Comparison of ENCODE assay signal across 8 mouse cellular contexts in genomic region chr9:50462494-50463204, GRCm38 (mm10). TPM values are rescaled to one million over a fixed set of nuclear protein-coding genes. Genes with fewer than 3 reads are reported as not detected.
DNase-seq lines count a peak whose midpoint lies in the region; ATAC-seq and TF ChIP-seq lines count a peak whose summit lies in the region.

No protein-coding gene starts in this region.

- 0 out of 2 replicates have a peak overlapping the region, but pooled peaks have one; percentile 11 for H3K9ac ChIP-seq in embryonic facial prominence, embryonic 12.5 days
- peak overlapping the region; percentile 61; the same call in 1 of the 2 replicates for H3K9ac ChIP-seq in heart, embryonic 12.5 days
- H3K9ac ChIP-seq in kidney, embryonic 14.5 days (ENCODE audit: low read depth, low read length): 0 out of 2 replicates have a peak overlapping the region, but pooled peaks have one; percentile 28
- H3K9ac ChIP-seq in liver, embryonic 12.5 days: peak overlapping the region; percentile 46
- H3K9ac ChIP-seq in stomach, embryonic 15.5 days: no peak overlapping the region

- no peak for TF ChIP-seq POLR2A in myocyte (IDR thresholded peaks at IDR 0.05; ENCODE audit: insufficient read length, low read depth)

- peak; percentile 89 for DNase-seq in CD4-positive, CD25-positive, alpha-beta regulatory T cell, adult 2 months (ENCODE audit: low read depth, low spot score)
- DNase-seq in adrenal gland, postnatal 25 days: peak; percentile 79

- H3K9me3 ChIP-seq in embryonic facial prominence, embryonic 12.5 days: no peaks in the 10 kb centered on the region
- no peaks in the 10 kb centered on the region for H3K9me3 ChIP-seq in heart, embryonic 12.5 days (replicated peaks)
- no peaks in the 10 kb centered on the region for H3K9me3 ChIP-seq in kidney, embryonic 14.5 days (ENCODE audit: control insufficient read depth, low read length)
- no peaks in the 10 kb centered on the region for H3K9me3 ChIP-seq in liver, embryonic 12.5 days (replicated peaks)
- no peaks in the 10 kb centered on the region for H3K9me3 ChIP-seq in stomach, embryonic 15.5 days

- H3K4me2 ChIP-seq in embryonic facial prominence, embryonic 12.5 days (replicated peaks): peak overlapping the region; percentile 26
- peak overlapping the region; percentile 59 for H3K4me2 ChIP-seq in heart, embryonic 12.5 days
- peak overlapping the region; percentile 43 for H3K4me2 ChIP-seq in kidney, embryonic 14.5 days (replicated peaks; ENCODE audit: low read depth, low read length)
- peak overlapping the region; percentile 55 for H3K4me2 ChIP-seq in liver, embryonic 12.5 days
- peak overlapping the region; percentile 59 for H3K4me2 ChIP-seq in myocyte (ENCODE audit: low read depth)
- H3K4me2 ChIP-seq in stomach, embryonic 15.5 days: peak overlapping the region; percentile 40

- no peaks in the 10 kb centered on the region for H3K79me2 ChIP-seq in myocyte (ENCODE audit: control insufficient read depth, insufficient read depth)

- H3K4me3 ChIP-seq in embryonic facial prominence, embryonic 12.5 days: no peak overlapping the region
- peak overlapping the region; percentile 29; the same call in 1 of the 2 replicates for H3K4me3 ChIP-seq in heart, embryonic 12.5 days
- peak overlapping the region; percentile 19 for H3K4me3 ChIP-seq in kidney, embryonic 14.5 days (ENCODE audit: low read length)
- H3K4me3 ChIP-seq in liver, embryonic 12.5 days: peak overlapping the region; percentile 32
- H3K4me3 ChIP-seq in myocyte: no peak overlapping the region
- H3K4me3 ChIP-seq in stomach, embryonic 15.5 days (replicated peaks): no peak overlapping the region

- H3K27me3 ChIP-seq in embryonic facial prominence, embryonic 12.5 days: no peaks in the 10 kb centered on the region
- no peaks in the 10 kb centered on the region for H3K27me3 ChIP-seq in heart, embryonic 12.5 days (replicated peaks)
- H3K27me3 ChIP-seq in kidney, embryonic 14.5 days (ENCODE audit: control insufficient read depth, insufficient read depth, low read length): no peaks in the 10 kb centered on the region
- no peaks in the 10 kb centered on the region for H3K27me3 ChIP-seq in liver, embryonic 12.5 days (replicated peaks)
- H3K27me3 ChIP-seq in myocyte (ENCODE audit: control insufficient read depth, insufficient read depth, insufficient read length): no peaks in the 10 kb centered on the region
- no peaks in the 10 kb centered on the region for H3K27me3 ChIP-seq in stomach, embryonic 15.5 days (replicated peaks)

- no peak overlapping the region for H3K27ac ChIP-seq in embryonic facial prominence, embryonic 12.5 days
- H3K27ac ChIP-seq in heart, embryonic 12.5 days (ENCODE audit: poor library complexity, severe bottlenecking): no peak overlapping the region
- H3K27ac ChIP-seq in kidney, embryonic 14.5 days (ENCODE audit: low read depth, low read length): no peak overlapping the region
- H3K27ac ChIP-seq in liver, embryonic 12.5 days: no peak overlapping the region
- H3K27ac ChIP-seq in stomach, embryonic 15.5 days: no peak overlapping the region

- no peak overlapping the region for H3ac ChIP-seq in myocyte (ENCODE audit: control insufficient read depth, insufficient read length)

- ATAC-seq in embryonic facial prominence, embryonic 12.5 days (ENCODE audit: insufficient number of reproducible peaks, insufficient read depth, low FRiP score, low TSS enrichment): no peak
- ATAC-seq in heart, embryonic 12.5 days (ENCODE audit: insufficient number of reproducible peaks, low FRiP score): no peak
- peak; percentile 35; the same call in 1 of the 2 replicates for ATAC-seq in kidney, embryonic 14.5 days (ENCODE audit: low FRiP score, low TSS enrichment)
- no peak for ATAC-seq in liver, embryonic 12.5 days
- ATAC-seq in stomach, embryonic 15.5 days (ENCODE audit: insufficient read depth, low FRiP score, low read depth): 0 out of 2 replicates have a peak, but pooled peaks have one; percentile 60

- no peaks in the 10 kb centered on the region for H3K4me1 ChIP-seq in embryonic facial prominence, embryonic 12.5 days
- no peaks in the 10 kb centered on the region for H3K4me1 ChIP-seq in heart, embryonic 12.5 days (replicated peaks)
- 0 out of 2 replicates have a peak, but pooled peaks cover 3% of the 10 kb centered on the region for H3K4me1 ChIP-seq in kidney, embryonic 14.5 days (ENCODE audit: control insufficient read depth, insufficient read depth, low read length)
- H3K4me1 ChIP-seq in liver, embryonic 12.5 days: peaks cover 11% of the 10 kb centered on the region
- no peaks in the 10 kb centered on the region for H3K4me1 ChIP-seq in stomach, embryonic 15.5 days

- 40% methylated on average over 19 of the region's 19 CpGs for WGBS in embryonic facial prominence, embryonic 12.5 days
- 42% methylated on average over 19 of the region's 19 CpGs for WGBS in heart, embryonic 12.5 days
- 41% methylated on average over 19 of the region's 19 CpGs for WGBS in kidney, embryonic 14.5 days
- 34% methylated on average over 19 of the region's 19 CpGs for WGBS in liver, embryonic 12.5 days (ENCODE audit: insufficient replicate concordance)
- 40% methylated on average over 19 of the region's 19 CpGs for WGBS in stomach, embryonic 15.5 days

- no peaks in the 10 kb centered on the region for H3K36me3 ChIP-seq in embryonic facial prominence, embryonic 12.5 days
- no peaks in the 10 kb centered on the region for H3K36me3 ChIP-seq in heart, embryonic 12.5 days
- H3K36me3 ChIP-seq in kidney, embryonic 14.5 days (ENCODE audit: control insufficient read depth, insufficient read depth, low read length): no peaks in the 10 kb centered on the region
- H3K36me3 ChIP-seq in liver, embryonic 12.5 days: no peaks in the 10 kb centered on the region
- no peaks in the 10 kb centered on the region for H3K36me3 ChIP-seq in myocyte (ENCODE audit: control insufficient read depth, insufficient read depth)
- no peaks in the 10 kb centered on the region for H3K36me3 ChIP-seq in stomach, embryonic 15.5 days

TF ChIP-seq in myocyte, 11 proteins besides CTCF, POLR2A, EP300 and RAD21:
- TF ChIP-seq MYOG (IDR thresholded peaks at IDR 0.05; ENCODE audit: control insufficient read depth in 1 of 3, insufficient read depth in 1 of 3, insufficient read length in 2 of 3, low read depth in 2 of 3): no peak

RNA-seq across cellular contexts. Expression of gene Plet1, which starts 31.7 kb away (rescaled TPM):
- total RNA-seq in adrenal gland, postnatal 25 days (2021): 0.18 TPM in 1 of 2 replicates, not detected in the other
- polyA plus RNA-seq in embryonic facial prominence, embryonic 12.5 days (2016; fragmentation: Nextera tagmentation; extraction: Ambion mirVana): 1.2 TPM in 2 replicates
- 0.44 and 0.46 TPM in 2 replicates for polyA plus RNA-seq in heart, embryonic 12.5 days (2016; fragmentation: Nextera tagmentation; extraction: Ambion mirVana)
- polyA plus RNA-seq in kidney, embryonic 14.5 days (2014; fragmentation: Nextera tagmentation; extraction: Ambion mirVana): 32.1 and 36.7 TPM in 2 replicates
- polyA plus RNA-seq in liver, embryonic 12.5 days (2016; fragmentation: Nextera tagmentation; extraction: Ambion mirVana): 0.15 and 0.23 TPM in 2 replicates
- 7.9 TPM for polyA plus RNA-seq in myocyte (2012; fragmentation: generic; extraction: Trizol)
- polyA plus RNA-seq in stomach, embryonic 15.5 days (2015; fragmentation: Nextera tagmentation; extraction: Ambion mirVana): 7.8 and 9.7 TPM in 2 replicates

Comparison
In these comparisons a context has a peak if more than half of its experiments do, and no peak if none do; other contexts are left out.
1. ATAC-seq: peak in kidney, embryonic 14.5 days (single experiment) and stomach, embryonic 15.5 days (single experiment); none in embryonic facial prominence, embryonic 12.5 days (single experiment), heart, embryonic 12.5 days (single experiment) and liver, embryonic 12.5 days (single experiment).
2. H3K4me3 ChIP-seq: peak in heart, embryonic 12.5 days (single experiment), kidney, embryonic 14.5 days (single experiment) and liver, embryonic 12.5 days (single experiment); none in embryonic facial prominence, embryonic 12.5 days (single experiment), myocyte (single experiment) and stomach, embryonic 15.5 days (single experiment).
3. Peak in every context shown above with its lines, with median percentiles within 50 percentile points of each other: H3K4me2 ChIP-seq.